Mouse (Mus musculus): ENCODE results near the gene Ap2a2. TPM values are rescaled to one million over a fixed set of nuclear protein-coding genes. Genes with fewer than 3 reads are reported as not detected.

Ap2a2 gene
- total RNA-seq, 2 experiments from 2014 or later, result 51.4 to 52.2 TPM

DNA sequence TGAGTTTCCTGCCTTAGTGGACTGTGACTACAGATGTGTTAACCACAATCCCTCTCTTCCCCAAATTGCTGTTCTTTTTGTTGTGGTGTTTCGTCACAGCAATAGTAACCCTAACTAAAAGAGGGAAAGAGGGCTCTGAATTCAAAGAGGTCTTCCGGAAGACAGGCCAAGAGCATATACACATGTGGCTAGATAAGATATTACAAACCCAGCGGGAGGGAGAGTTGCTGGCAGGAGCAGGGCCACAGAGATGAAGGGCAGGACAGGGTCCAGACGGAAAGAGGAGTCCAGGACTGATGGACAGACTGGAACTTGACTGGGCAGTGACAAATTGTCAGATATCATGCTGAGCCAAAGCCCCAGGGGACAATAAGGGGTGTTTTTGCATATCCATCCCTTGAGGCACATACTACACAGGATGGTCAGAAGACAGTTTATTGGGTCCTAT lies 3.6 kb upstream of the Ap2a2 start:
- intact Hi-C loops (cut with DNase I), result loop anchor here (2.0 kb wide), 1 partner anchor 18 kb away; no protein-coding TSS in a partner anchor
- DNase-seq, result no peak

DNA sequence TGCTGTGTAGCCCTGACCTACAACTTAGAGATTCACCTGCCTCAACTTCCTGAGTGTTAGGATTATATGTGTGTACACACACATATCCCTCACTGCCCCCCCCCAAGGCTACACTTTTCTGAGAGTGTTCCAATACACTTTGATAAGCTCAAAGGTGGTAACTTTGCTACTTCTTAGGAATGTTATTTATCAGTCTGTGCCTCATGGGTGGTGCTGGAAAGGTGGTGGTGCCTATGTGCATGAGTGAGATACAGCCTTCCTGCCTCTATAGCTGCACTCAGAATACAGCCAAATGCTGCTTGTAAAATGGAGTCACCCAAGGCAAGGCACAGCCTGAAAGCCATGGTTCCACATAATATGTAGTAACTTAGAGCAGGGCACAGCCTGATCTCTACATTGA lies 3.0 kb upstream of the Ap2a2 start:
- intact Hi-C loops (cut with DNase I), result loop anchor here (2.0 kb wide), 1 partner anchor 18 kb away; no protein-coding TSS in a partner anchor
- no peak for DNase-seq

DNA sequence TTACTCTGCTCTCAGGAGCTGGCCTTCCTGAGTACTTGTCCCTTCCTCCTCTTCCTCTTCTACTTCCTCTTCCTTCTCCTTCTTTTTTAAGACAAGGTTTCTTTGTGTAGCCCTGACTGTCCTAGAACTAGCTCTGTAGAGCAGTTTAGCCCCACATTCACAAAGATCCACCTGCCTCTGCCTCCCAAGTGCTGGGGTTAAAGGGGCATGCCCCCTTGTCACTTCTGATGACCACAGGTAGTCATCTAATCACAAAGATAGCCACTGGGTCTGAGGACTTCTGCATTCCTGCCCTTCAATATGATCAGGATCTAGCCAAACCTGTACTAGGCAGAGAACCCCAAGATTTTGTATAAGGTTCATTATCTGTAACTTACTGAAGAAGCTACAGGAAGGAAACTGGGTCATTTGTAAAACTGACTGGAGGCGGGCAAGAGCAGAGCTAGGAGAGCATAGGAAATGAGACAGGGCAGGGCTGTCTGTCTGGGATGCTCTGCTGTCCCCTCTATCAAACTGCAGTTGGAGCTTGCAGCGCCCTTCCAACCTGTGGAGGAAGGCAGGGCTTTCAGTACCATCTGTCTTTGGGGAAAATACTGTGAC lies 2.1 kb upstream of the Ap2a2 start:
- no peak for DNase-seq
- intact Hi-C loops (cut with DNase I), result loop anchor here (2.0 to 5.0 kb wide), 2 partner anchors 19 to 52 kb away; no protein-coding TSS in a partner anchor

DNA sequence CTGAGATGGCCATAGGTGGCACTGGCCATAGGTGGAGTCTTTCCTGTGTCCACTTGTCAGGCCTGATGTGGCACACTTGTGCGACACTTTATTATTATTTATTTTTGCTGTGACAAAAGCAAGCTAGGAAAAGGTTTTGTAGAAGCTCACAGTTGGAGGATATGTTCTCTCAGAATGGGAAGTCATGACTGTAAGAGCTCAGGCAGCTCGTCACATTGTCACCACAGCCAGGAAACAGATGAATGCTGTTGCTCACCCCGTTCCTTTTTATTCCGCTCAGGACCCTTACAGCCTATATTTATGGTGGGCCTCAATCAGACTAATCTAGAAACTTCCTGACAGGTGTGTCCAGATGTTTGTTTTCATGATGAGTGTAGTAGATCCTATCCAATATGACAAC lies 1.5 kb upstream of the Ap2a2 start:
- intact Hi-C loops (cut with DNase I), result loop anchor here (5.0 kb wide), 1 partner anchor 52 kb away; no protein-coding TSS in a partner anchor
- DNase-seq, result no peak

DNA sequence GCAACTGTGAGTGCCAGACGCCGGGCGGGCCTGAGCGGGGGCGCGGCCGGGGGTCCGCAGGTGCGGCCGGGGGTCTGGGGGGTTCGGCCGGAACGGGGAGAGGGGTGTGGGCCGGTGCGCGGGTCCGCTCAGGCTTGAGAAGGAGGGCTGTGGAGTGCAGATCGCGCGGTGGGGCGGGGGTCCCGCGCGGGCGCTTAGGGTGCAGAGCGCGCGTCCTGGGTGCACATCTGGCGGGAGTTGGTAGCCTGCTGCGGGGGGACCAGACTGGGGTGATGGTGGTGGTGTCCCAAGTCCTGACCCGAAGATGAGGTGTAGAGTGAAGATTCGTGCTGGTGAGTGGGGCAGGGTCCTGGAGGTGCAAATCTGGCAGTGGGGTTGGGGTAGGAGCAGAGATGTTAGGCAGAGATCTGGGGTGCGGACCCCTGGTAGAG lies 463 bp downstream of the Ap2a2 start:
- peak in 1 of 2 experiments; percentile 37 for DNase-seq
- intact Hi-C loops (cut with DNase I), result loop anchor here (5.0 kb wide), 1 partner anchor 50 kb away; no protein-coding TSS in a partner anchor

DNA sequence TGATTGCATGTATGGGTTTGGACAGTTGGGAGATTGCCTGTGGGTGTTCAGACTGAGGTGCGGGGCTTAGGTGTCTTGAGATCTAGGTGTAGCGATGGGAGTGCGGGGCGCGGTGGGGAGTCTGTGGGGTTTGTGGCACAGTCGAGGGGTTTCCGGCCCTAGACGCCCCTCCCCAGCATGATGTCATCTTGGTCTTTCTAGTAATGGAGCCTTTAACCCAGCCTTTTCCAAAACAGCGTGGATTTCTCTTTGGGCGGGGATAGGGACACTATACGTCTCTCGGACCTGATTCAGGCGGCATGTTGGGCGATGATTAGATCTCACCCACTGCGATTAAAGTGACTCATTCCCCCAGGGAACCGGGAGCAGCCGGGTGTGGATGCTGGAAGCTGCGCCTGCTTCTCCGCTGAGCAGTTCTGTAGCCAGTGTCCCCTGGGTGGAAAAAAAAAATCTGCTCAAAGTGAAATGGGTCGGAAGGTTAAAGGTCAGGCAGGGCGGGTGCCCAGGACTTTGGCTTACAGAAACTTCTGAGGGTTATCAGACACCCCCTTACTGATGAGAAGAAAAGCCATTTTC lies 967 bp downstream of the Ap2a2 start:
- peak; percentile 48 to 56 for DNase-seq
- intact Hi-C loops (cut with DNase I), result loop anchor here (5.0 kb wide), 1 partner anchor 49 kb away; no protein-coding TSS in a partner anchor

DNA sequence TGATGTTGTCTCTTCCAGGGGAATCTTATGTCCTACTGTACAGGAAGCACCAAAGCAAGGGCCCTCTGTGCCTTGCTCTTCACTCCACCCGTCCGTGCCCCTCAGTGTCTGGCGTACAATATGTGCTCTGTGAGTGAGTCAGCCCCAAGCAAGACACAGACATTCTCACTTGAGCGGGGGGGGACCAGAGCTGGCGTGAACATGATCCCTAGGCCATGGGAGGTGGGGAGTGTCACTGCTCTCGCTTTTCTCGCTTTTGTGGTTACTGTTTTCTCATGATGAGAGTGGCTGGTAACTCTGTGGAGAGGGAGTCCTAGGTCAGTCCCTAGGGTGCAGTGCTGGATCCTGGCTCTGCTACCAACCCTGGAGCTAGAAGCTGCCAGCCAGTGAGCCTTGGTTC lies 2.6 kb downstream of the Ap2a2 start:
- intact Hi-C loops (cut with DNase I), result loop anchor here (5.0 kb wide), 1 partner anchor 48 kb away; no protein-coding TSS in a partner anchor
- DNase-seq, result peak in 1 of 2 experiments; percentile 12

DNA sequence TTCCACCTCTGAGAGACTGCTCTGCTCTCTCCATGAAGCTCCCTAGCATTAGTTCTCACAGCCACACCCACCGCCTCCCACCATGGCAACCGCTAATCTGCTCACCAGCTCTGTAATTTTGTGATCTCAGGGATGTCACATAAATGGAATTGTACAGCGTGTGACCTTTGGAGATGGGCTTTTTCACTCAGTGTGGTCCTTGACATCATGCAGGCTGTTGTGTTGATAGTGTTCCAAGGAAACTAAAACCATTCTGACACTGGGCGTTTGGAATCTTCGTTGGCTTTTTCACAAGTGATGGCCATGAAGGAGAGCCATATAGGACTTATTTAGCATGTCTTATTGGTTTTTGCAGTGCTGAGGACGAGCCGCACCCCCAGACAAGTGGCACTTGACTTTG lies 4.6 kb downstream of the Ap2a2 start:
- intact Hi-C loops (cut with DNase I), result no loop called here
- DNase-seq, result no peak

DNA sequence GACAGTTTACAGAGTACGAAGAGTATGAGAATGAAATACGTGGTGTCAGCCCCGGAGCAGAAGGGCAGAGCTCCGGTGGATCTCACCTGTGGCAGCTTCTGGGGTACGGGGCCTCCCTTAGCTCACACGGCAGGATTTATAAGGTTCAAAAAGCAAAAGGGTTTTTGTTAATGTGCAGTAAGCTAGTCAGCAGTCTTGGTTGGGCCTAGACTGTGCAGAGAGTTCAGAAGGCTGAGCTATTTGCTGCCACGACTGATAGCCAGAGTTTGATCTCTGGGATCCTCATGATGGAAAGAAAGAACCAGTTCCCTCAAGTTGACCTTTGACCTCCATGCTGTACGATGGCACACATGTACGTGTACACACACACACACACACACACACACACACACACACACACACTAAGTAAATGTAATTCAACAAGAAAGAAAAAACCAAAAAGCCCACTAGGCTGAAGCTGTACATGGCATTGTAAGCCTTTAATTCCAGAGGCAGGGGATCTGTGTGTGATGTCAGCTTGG lies 7.4 kb downstream of the Ap2a2 start:
- intact Hi-C loops (cut with DNase I), result no loop called here
- no peak for DNase-seq

DNA sequence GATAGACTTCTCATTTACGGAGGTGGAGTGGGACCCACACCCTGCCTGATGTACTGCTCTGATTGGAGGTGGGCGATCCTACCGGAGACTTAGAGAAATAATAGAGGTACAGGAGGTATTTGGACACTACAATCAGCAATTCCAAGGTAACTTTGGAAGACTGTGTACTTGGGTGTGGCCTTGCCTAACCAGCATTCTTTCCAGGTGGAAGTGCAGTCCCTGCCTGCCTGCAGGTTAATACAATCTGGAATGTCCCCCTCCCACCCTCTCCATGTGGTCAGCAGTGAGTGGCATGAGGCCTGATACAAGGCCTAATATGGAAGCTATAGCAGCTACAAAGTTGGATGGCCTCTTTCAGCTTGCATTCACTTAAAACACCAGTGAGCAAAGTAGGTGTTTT lies 7.9 kb downstream of the Ap2a2 start:
- no peak for DNase-seq

DNA sequence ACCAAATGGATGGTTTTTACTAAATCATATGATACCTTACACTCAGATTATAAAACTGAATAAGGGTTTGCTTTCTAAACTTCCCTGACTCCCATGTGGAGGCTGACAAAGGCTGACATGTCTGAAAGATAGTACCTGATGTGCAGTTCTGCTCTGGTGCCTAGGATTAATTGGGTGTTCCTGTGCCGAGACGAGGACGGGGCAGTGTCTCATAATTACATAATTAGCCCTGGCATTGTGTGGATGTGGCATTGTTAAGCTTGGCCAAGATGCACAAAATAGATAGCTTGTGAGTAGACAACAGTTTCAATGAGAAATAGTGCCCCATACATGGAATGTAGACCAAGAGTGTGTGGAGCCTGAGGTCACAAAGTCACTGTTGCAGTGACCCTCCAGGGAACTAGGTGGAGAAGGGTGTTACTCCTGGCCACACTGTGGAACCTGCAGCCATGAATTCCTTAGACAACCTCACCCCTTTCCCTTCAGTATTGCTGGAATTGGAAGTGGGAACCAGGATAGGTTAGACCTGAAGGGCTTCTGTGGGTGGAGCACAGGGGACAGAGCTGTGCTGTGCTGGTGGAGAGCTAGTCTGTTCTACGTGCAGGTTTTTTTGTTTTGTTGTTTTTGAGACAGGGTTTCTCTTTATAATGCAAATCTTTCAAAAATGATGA lies 8.8 kb downstream of the Ap2a2 start:
- intact Hi-C loops (cut with DNase I), result no loop called here
- DNase-seq, result no peak

More for the DNA sequence above, 7.9 kb downstream of the Ap2a2 start:
- intact Hi-C loops (cut with DNase I), result no loop called here

DNA sequence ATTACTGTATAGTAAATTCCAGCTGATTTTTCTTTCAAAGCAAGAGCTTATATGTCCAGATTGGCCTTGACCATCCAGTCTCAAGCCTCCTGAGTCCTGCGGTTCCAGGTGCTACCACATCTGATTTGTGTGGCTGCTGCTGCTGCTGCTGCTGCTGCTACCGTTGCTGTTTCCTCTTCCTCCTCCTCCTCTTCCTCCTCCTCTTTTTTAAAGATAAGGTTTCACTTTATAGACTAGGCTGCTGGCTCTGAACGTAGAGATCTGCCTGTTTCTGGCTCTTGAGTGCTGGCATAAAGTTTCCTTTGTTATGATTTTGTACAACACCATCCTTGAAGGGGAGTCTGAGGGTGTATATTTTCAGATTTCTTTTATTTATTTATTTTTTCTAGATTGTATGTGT lies 12.1 kb downstream of the Ap2a2 start:
- DNase-seq, result no peak
- intact Hi-C loops (cut with DNase I), result no loop called here

DNA sequence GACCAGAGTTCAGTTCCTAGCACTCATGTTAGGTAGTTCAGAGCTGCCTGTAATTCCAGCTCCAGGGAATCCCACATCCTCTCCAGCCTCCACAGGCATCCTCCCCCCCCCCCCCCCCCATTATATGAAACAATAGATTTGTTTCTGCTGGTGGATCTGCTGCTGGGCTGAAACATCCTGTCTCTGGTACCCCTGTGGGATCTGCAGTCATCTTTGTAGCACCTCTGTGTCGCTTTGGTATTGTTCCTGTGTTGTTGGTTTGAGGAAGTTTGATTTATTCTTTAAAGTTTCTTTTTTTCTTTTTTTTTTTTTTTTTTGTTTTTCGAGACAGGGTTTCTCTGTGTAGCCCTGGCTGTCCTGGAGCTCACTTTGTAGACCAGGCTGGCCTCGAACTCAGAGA lies 13.5 kb downstream of the Ap2a2 start:
- no peak for DNase-seq
- intact Hi-C loops (cut with DNase I), result no loop called here

DNA sequence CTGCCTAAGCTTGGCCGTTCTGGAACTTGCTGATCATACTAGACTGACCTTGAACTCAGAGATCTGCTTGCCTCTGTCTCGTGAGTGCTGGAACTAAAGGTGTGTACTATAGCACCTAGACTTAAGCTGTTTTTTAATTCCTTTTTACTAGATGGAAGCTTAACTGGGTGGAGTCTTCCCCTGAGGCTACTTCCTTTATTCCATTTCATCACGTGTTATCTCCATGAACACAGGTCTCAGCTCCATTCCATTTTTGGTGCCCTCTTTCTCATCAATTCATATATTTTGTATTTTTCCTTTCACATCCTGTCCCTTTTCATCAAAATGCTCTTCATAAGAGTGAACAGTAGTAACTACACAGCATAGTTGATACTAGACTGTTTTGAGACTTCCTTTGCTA lies 15.8 kb downstream of the Ap2a2 start:
- no peak for DNase-seq
- intact Hi-C loops (cut with DNase I), result no loop called here

DNA sequence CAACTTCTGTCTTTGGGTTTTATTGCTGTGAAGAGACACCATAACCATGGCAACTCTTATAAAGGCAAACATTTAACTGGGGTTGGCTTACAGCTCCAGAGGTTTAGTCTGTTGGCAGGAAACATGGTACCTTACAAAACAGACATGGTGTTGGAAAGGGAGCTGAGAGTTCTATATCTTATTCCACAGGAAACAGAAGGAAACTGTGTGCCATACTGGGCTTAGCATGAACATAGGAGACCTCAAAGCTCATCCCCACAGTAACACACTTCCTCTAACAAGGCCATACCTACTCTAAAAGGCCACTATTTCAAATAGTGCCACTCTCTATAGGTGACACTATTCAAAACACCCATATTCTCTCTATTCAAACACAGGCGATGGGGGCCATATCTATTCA lies 16.5 kb downstream of the Ap2a2 start:
- DNase-seq, result no peak
- intact Hi-C loops (cut with DNase I), result no loop called here

DNA sequence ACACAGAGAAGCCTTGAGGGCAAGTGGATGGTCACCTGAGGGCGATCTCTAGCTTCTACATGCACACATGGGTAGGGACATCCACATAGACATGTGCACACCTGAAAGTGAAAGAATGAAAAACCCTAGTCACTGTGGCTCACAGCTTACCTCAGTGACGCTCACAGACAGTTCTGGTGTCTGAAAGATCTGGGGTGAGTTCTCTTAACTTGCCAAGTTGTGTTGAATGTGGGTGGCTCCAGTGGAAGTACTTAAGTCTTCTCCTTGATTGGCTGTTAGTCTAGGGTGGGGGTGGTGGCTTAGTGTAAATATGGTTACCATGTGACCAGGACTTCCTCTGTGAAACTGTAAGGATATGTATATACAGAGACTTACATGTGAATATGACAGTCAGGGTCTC lies 17.0 kb downstream of the Ap2a2 start:
- no peak for DNase-seq
- intact Hi-C loops (cut with DNase I), result no loop called here

DNA sequence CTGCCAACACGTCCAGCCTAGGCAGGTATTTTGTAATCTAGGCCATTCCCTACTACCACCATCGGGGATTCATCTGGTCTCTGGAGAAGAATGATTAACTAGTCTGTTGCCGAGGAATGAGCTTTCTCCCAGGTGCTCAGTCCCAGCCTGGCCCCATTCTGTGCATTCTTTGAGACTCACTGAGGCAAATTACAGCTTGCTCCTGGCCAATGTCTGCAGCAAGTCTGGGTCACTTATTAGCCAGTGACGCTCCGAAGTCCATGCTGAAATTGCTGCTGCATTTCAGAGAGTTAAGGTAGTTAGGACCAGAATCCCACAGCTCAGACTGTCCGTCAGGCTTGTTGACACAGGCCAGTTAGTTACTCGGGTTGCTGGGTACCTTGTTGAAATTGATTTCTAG lies 19.4 kb downstream of the Ap2a2 start:
- DNase-seq, result no peak
- intact Hi-C loops (cut with DNase I), result no loop called here

DNA sequence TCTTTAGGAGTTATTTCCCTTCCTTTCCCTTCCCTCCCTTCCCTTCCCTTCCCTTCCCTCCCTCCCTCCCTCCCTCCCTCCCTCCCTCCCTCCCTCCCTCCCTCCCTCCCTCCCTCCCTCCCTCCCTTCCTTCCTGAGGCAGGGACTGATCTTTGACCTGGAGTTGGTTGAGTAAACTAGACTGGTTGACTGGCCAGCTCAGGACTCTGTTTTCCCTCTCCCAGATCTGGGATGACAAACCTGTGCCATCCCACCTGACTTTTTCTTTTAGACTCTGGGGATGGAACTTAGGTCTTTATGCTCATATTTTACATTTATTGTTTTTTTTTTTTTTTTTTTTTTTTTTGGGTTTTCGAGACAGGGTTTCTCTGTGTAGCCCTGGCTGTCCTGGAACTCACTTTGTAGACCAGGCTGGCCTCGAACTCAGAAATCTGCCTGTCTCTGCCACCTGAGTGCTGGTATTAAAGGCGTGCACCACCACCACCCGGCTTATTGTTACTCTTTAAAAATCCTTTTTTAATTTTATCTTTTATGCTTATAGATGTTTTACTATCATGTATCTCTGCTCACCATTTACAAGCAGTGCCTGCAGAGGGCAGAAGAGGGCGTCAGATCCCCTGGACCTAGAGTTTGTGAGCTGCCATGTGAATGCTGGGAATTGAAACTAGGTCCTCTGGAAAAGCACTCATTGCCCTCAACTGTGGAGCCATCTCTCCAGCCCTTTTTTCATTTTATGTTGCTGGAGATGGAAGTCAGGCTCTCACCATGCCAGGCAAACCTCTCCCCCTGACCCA lies 22.3 kb downstream of the Ap2a2 start:
- DNase-seq, result no peak
- intact Hi-C loops (cut with DNase I), result no loop called here

DNA sequence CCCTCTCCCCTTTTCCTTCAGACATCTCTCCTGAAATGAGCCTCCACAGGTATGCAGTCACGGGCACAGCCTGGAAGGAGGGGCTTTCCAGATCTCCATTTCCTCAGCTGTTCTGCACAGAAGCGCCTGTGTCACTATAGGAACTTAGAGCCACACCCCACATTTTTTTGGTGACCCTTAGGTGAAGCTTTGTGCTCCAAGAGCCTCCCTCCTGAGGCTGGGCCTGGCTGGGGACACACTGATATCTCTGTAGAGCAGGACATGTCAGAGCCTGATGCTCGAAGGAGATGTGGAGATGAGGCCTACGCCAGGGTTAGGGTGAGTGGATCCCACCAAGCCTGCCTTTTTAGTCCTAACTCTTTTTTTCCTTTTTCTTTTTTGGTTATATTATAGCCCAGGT lies 23.3 kb downstream of the Ap2a2 start:
- DNase-seq, result no peak
- intact Hi-C loops (cut with DNase I), result no loop called here

DNA sequence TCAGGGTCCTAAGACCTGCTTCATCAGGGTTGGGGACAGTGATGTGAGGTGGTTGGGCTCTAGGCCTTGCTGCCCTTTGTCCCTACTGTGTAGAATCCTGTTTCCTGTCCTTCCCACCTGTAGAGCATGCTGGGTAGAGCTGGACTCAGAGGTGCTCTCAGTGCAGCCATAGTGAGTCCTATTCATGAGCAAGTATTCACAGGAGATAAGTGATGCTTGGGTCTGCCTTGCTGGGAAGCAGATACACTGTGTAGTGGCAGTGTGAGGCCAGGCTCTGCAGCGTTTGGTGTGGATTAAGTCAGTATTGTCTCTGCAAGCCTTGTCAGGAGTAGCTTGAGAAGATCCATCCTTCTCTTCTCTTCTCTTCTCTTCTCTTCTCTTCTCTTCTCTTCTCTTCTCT lies 23.9 kb downstream of the Ap2a2 start:
- no peak for DNase-seq
- intact Hi-C loops (cut with DNase I), result no loop called here

DNA sequence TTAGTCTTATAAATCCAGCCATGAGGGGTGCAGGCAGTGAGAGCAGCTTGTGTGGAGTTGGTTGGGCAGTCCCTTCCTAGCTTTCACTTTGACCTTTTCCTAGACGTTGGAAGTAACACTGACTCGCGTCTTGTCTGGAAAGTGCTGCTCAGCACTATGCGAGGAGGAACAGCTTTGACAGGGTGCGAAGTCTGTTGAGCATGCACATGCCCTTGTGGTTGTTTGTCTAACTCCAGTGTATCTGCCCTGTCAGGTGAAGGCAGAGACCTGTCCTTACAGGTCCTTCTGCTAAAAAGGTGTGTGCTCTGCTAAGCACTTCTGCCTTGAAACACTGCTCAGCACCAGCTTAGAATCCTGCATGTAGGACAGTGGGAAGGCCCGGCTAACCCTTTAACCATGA lies 26.9 kb downstream of the Ap2a2 start:
- no peak for DNase-seq
- intact Hi-C loops (cut with DNase I), result no loop called here

Measured in heart, postnatal 14 days (tissue).